Mouse (Mus musculus): Measurements from ENCODE around the gene Ccdc180.

Gene Ccdc180

GRCm38 (mm10) chr4:45890066-45890761 is at the start of gene Ccdc180:
Gene Ccdc180 (plus strand): TSS chr4:45890303.
- peak; percentile 39 to 44 for DNase-seq (ENCODE audit: low spot score in 2 of 2)

- no peak for DNase-seq (ENCODE audit: low spot score in 2 of 2)
Measured at GRCm38 (mm10) chr4:45844355-45844754, 45.7 kb upstream of the Ccdc180 start.

- no peak for DNase-seq (ENCODE audit: low spot score in 2 of 2)
Measured at GRCm38 (mm10) chr4:45846263-45846662, 43.8 kb upstream of the Ccdc180 start.

- no peak for DNase-seq (ENCODE audit: low spot score in 2 of 2)
Measured at GRCm38 (mm10) chr4:45848109-45848824, 41.8 kb upstream of the Ccdc180 start, which contains the start of gene Stra6l. Gene Stra6l (plus strand): TSS chr4:45848664.

GRCm38 (mm10) chr4:45848825-45849156 is 41.3 kb upstream of the Ccdc180 start:
- DNase-seq (ENCODE audit: low spot score in 2 of 2), result no peak

GRCm38 (mm10) chr4:45849419-45849818 is 40.7 kb upstream of the Ccdc180 start:
- DNase-seq (ENCODE audit: low spot score in 2 of 2), result no peak

GRCm38 (mm10) chr4:45851640-45852051 is 38.5 kb upstream of the Ccdc180 start:
- DNase-seq (ENCODE audit: low spot score in 2 of 2), result no peak

- DNase-seq (ENCODE audit: low spot score in 2 of 2), result no peak
Measured at GRCm38 (mm10) chr4:45853496-45854246, 36.4 kb upstream of the Ccdc180 start.

GRCm38 (mm10) chr4:45855803-45856424 is 34.2 kb upstream of the Ccdc180 start:
- DNase-seq (ENCODE audit: low spot score in 2 of 2), result peak; percentile 28 to 75

GRCm38 (mm10) chr4:45861160-45861559 is 28.9 kb upstream of the Ccdc180 start:
- DNase-seq (ENCODE audit: low spot score in 2 of 2), result no peak

GRCm38 (mm10) chr4:45867416-45867815 is 22.7 kb upstream of the Ccdc180 start:
- no peak for DNase-seq (ENCODE audit: low spot score in 2 of 2)

GRCm38 (mm10) chr4:45869021-45869815 is 20.9 kb upstream of the Ccdc180 start:
- no peak for DNase-seq (ENCODE audit: low spot score in 2 of 2)

- DNase-seq (ENCODE audit: low spot score in 2 of 2), result no peak
Measured at GRCm38 (mm10) chr4:45872147-45872546, 18.0 kb upstream of the Ccdc180 start.

GRCm38 (mm10) chr4:45878929-45879328 is 11.2 kb upstream of the Ccdc180 start:
- peak in 1 of 2 experiments; percentile 19 for DNase-seq (ENCODE audit: low spot score in 2 of 2)

GRCm38 (mm10) chr4:45882521-45882920 is 7.6 kb upstream of the Ccdc180 start:
- no peak for DNase-seq (ENCODE audit: low spot score in 2 of 2)

- no peak for DNase-seq (ENCODE audit: low spot score in 2 of 2)
Measured at GRCm38 (mm10) chr4:45883250-45883649, 6.9 kb upstream of the Ccdc180 start.

GRCm38 (mm10) chr4:45889487-45889886 is 616 bp upstream of the Ccdc180 start:
- DNase-seq (ENCODE audit: low spot score in 2 of 2), result no peak

GRCm38 (mm10) chr4:45896425-45897081 is 6.5 kb downstream of the Ccdc180 start:
- DNase-seq (ENCODE audit: low spot score in 2 of 2), result no peak

GRCm38 (mm10) chr4:45898413-45898812 is 8.3 kb downstream of the Ccdc180 start:
- DNase-seq (ENCODE audit: low spot score in 2 of 2), result no peak

- DNase-seq (ENCODE audit: low spot score in 2 of 2), result no peak
Measured at GRCm38 (mm10) chr4:45909256-45909655, 19.2 kb downstream of the Ccdc180 start.

- no peak for DNase-seq (ENCODE audit: low spot score in 2 of 2)
Measured at GRCm38 (mm10) chr4:45909924-45910323, 19.8 kb downstream of the Ccdc180 start.
